Mouse (Mus musculus): Measurements from ENCODE around the gene Cabin1.

GRCm38 (mm10) chr10:75709261-75709660 lies 54.9 kb downstream of the Cabin1 start:
- TF ChIP-seq EP300 (IDR thresholded peaks at IDR 0.05; ENCODE audit: low read depth in 1 of 2, low read length in 2 of 2) (no peak), NRF1 (IDR thresholded peaks at IDR 0.05; ENCODE audit: insufficient read depth, low read depth, low read length, poor library complexity, severe bottlenecking) (no peak), POLR2A (IDR thresholded peaks at IDR 0.05; ENCODE audit: control insufficient read depth in 1 of 2, insufficient read depth in 1 of 2, low read depth in 1 of 2, low read length in 2 of 2, poor library complexity in 1 of 2) (no peak), MEF2A (IDR thresholded peaks at IDR 0.05; ENCODE audit: extremely low read depth, insufficient replicate concordance, low read depth, low read length, poor library complexity, severe bottlenecking) (no peak), ZMIZ1 (IDR thresholded peaks at IDR 0.05; ENCODE audit: low read depth, low read length) (no peak), HCFC1 (IDR thresholded peaks at IDR 0.05; ENCODE audit: low read depth, low read length) (no peak), POLR2AphosphoS5 (IDR thresholded peaks at IDR 0.05; ENCODE audit: borderline replicate concordance, low read depth, low read length) (no peak), RCOR1 (IDR thresholded peaks at IDR 0.05; ENCODE audit: low read depth, low read length) (no peak), NELFE (IDR thresholded peaks at IDR 0.05; ENCODE audit: low read depth, low read length) (no peak)
